Mouse (Mus musculus): ENCODE data around the gene Adra1d.

Gene Adra1d

GRCm38 (mm10) chr2:131496125-131496820, 65.8 kb downstream of the Adra1d start:
- in situ Hi-C loops (cut with MboI) = no loop called here

Measured in mature B cell (primary cell).